Mouse (Mus musculus) lung, adult 18-20 months (tissue): ENCODE measurements around the gene Nt5c2.
A peak's percentile ranks its signal among the peaks of the same experiment; 100 is the strongest.

Source experiments
- DNase-seq, 2 experiments: peaks; one replicate each; pipeline ENCODE4 v3.0.0; 2022; ENCODE audit warnings: mixed read lengths in 2 of 2

Gene Nt5c2

GRCm38 (mm10) chr19:47014447-47015381, at the start of gene Nt5c2, which contains the start of gene Ina:
Gene Nt5c2 (minus strand): TSS chr19:47015153.
Gene Ina (plus strand): TSS chr19:47014698.
- DNase-seq = no peak

- no peak for DNase-seq
Observed at GRCm38 (mm10) chr19:47057684-47058083, 42.7 kb upstream of the Nt5c2 start.

GRCm38 (mm10) chr19:47053471-47053870, 38.5 kb upstream of the Nt5c2 start:
- no peak for DNase-seq

GRCm38 (mm10) chr19:47052927-47053326, 38.0 kb upstream of the Nt5c2 start:
- DNase-seq = no peak

- peak; percentile 83 to 86 for DNase-seq
Observed at GRCm38 (mm10) chr19:47050271-47051032, 35.5 kb upstream of the Nt5c2 start, which contains the start of gene Pcgf6. Gene Pcgf6 (minus strand): TSS chr19:47050906.

GRCm38 (mm10) chr19:47049840-47050239, 34.9 kb upstream of the Nt5c2 start:
- no peak for DNase-seq

GRCm38 (mm10) chr19:47049061-47049460, 34.1 kb upstream of the Nt5c2 start:
- DNase-seq = peak in 1 of 2 experiments; percentile 25

GRCm38 (mm10) chr19:47047236-47047833, 32.4 kb upstream of the Nt5c2 start:
- no peak for DNase-seq

GRCm38 (mm10) chr19:47046343-47046742, 31.4 kb upstream of the Nt5c2 start:
- DNase-seq = no peak

GRCm38 (mm10) chr19:47043608-47044007, 28.7 kb upstream of the Nt5c2 start:
- DNase-seq = no peak

GRCm38 (mm10) chr19:47040720-47041473, 25.9 kb upstream of the Nt5c2 start:
- no peak for DNase-seq

GRCm38 (mm10) chr19:47036596-47036995, 21.6 kb upstream of the Nt5c2 start:
- DNase-seq = no peak

GRCm38 (mm10) chr19:47034916-47035315, 20.0 kb upstream of the Nt5c2 start:
- no peak for DNase-seq

- DNase-seq = no peak
Observed at GRCm38 (mm10) chr19:47031770-47032169, 16.8 kb upstream of the Nt5c2 start.

GRCm38 (mm10) chr19:47029796-47030195, 14.8 kb upstream of the Nt5c2 start:
- DNase-seq = no peak

- no peak for DNase-seq
Observed at GRCm38 (mm10) chr19:47026513-47026912, 11.6 kb upstream of the Nt5c2 start.

GRCm38 (mm10) chr19:47024954-47025353, 10.0 kb upstream of the Nt5c2 start:
- DNase-seq = peak; percentile 24 to 38

GRCm38 (mm10) chr19:47023546-47023945, 8.6 kb upstream of the Nt5c2 start:
- no peak for DNase-seq

- DNase-seq = no peak
Observed at GRCm38 (mm10) chr19:47022709-47023108, 7.8 kb upstream of the Nt5c2 start.

GRCm38 (mm10) chr19:47019326-47019725, 4.4 kb upstream of the Nt5c2 start:
- no peak for DNase-seq

- no peak for DNase-seq
Observed at GRCm38 (mm10) chr19:47018330-47018729, 3.4 kb upstream of the Nt5c2 start.

GRCm38 (mm10) chr19:47017831-47018230, 2.9 kb upstream of the Nt5c2 start:
- DNase-seq = no peak
